Mouse (Mus musculus) urinary bladder, adult 2 months (tissue): ENCODE results near the gene Tmem254b. TPM values are rescaled to one million over a fixed set of nuclear protein-coding genes. Genes with fewer than 3 reads are reported as not detected.
"Not testable (repeated sequence)": the region's sequence is repeated elsewhere in the genome, so short reads cannot be mapped to it uniquely, and the experiment has no call there.

ENCODE experiments used
- DNase-seq: peaks from one replicate; pipeline ENCODE4 v3.0.0; 2022; ENCODE audit warnings: low spot score
- polyA plus RNA-seq: library from polyadenylated mRNA; depleted of rRNA; stranded (reverse); fragments of >200 nt; gene quantifications from 2 replicates; pipeline ENCODE4 v1.2.3, GENCODE M21; 2012; rRNA removed

The Tmem254b gene
- polyA plus RNA-seq: 31.2 and 32.9 TPM in 2 replicates

GRCm38 (mm10) chr14:26206926-26207247, at the start of gene Tmem254b:
Tmem254b (minus strand) TSS chr14:26207041.
- not testable (repeated sequence) for DNase-seq

- not testable (repeated sequence) for DNase-seq
Observed at GRCm38 (mm10) chr14:26237183-26237582, 30.3 kb upstream of the Tmem254b start.

GRCm38 (mm10) chr14:26216233-26217000, 9.6 kb upstream of the Tmem254b start:
- DNase-seq: not testable (repeated sequence)

- not testable (repeated sequence) for DNase-seq
Observed at GRCm38 (mm10) chr14:26206197-26206925, 480 bp downstream of the Tmem254b start.

GRCm38 (mm10) chr14:26197851-26198250, 9.0 kb downstream of the Tmem254b start:
- DNase-seq: not testable (repeated sequence)

- DNase-seq: not testable (repeated sequence)
Observed at GRCm38 (mm10) chr14:26188361-26188760, 18.5 kb downstream of the Tmem254b start.

GRCm38 (mm10) chr14:26186638-26187037, 20.2 kb downstream of the Tmem254b start:
- DNase-seq: not testable (repeated sequence)

GRCm38 (mm10) chr14:26182380-26182779, 24.5 kb downstream of the Tmem254b start, which contains the start of gene Plac9b:
Plac9b (minus strand) TSS chr14:26182480.
- DNase-seq: not testable (repeated sequence)

GRCm38 (mm10) chr14:26181660-26182059, 25.2 kb downstream of the Tmem254b start:
- not testable (repeated sequence) for DNase-seq

- not testable (repeated sequence) for DNase-seq
Observed at GRCm38 (mm10) chr14:26175028-26175427, 31.8 kb downstream of the Tmem254b start.

- DNase-seq: not testable (repeated sequence)
Observed at GRCm38 (mm10) chr14:26173955-26174354, 32.9 kb downstream of the Tmem254b start.

- DNase-seq: not testable (repeated sequence)
Observed at GRCm38 (mm10) chr14:26165266-26165665, 41.6 kb downstream of the Tmem254b start.

- not testable (repeated sequence) for DNase-seq
Observed at GRCm38 (mm10) chr14:26162423-26162822, 44.4 kb downstream of the Tmem254b start.

- not testable (repeated sequence) for DNase-seq
Observed at GRCm38 (mm10) chr14:26161156-26161555, 45.7 kb downstream of the Tmem254b start.

GRCm38 (mm10) chr14:26156032-26156431, 50.8 kb downstream of the Tmem254b start:
- DNase-seq: not testable (repeated sequence)

Other genes with a start within 250 kb of the Tmem254b start
- gene Duxbl1, start 228.5 kb downstream of the Tmem254b start, polyA plus RNA-seq: 1.7 and 2.4 TPM in 2 replicates
- gene Gm9780, start 164.3 kb downstream of the Tmem254b start, polyA plus RNA-seq: 165 and 279 TPM in 2 replicates
- 16.9 and 24.6 TPM in 2 replicates for gene Tmem254c, start 139.7 kb downstream of the Tmem254b start, polyA plus RNA-seq
- gene Cphx2, start 125.5 kb downstream of the Tmem254b start, polyA plus RNA-seq: not detected in 2 replicates
- gene Cphx3, start 124.7 kb downstream of the Tmem254b start, polyA plus RNA-seq: not detected in 2 replicates
- 0.25 TPM in 1 of 2 replicates, not detected in the other for gene Duxbl2, start 88.7 kb downstream of the Tmem254b start, polyA plus RNA-seq
- 92.7 and 96.0 TPM in 2 replicates for gene Plac9b, start 24.6 kb downstream of the Tmem254b start, polyA plus RNA-seq
- gene Duxbl3, start 50.9 kb upstream of the Tmem254b start, polyA plus RNA-seq: 1.4 and 1.7 TPM in 2 replicates